Mouse (Mus musculus): ENCODE measurements at regions not wholly inside any gene's neighbourhood (a gene's known extent, or its start where the extent isn't known, plus 50 kb on each side); places are given as distances from the start of the nearest gene placed in this dataset.

DNA sequence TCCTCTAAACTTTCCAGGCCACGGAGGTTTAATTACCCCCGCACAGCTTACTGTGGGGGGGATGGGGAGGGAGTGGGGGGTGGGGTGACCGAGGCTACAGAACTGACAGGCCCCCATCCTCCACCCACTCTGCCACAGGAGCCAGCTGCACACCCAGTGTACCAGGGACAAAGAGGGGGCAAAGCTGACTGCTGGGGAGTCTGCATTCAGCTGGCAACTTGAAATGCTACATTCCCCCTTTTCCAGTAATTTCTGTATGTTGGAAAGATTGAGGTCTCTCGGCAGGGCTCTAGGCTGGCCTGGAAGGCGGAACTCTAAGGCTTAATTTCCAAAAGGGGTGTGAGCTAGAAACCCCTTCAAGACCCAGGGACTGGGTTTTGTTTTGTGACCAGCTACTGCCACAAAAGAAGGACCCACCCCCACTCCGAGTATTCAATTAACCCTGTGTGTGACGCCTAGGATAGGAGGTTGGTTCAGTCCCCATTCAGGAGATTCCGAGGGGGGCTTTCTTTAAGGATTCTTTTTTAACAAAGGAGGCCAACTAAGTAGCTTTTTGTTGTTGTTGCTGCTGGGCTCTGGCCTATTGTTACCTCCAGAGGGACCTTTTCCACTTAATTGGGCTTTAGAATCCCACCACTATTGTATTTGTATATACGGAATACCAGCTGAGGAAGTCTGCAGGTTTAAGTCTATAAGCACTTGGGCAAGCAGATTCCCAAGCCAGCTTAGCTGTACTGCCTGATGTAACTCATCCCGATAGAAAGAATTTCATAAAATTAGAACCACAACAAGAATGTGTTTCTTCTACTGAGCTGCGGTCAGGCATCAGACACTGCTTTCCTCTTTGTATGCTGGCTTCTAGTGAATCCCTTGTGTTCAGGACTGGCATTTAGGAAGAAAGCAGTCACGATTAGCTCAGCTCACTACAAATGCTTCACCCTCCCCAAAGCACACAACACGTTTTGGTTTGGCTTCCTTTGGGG is 191.2 kb downstream of the Sox11 start:
- Histone ChIP-seq H3K9ac (replicated peaks; ENCODE audit: low read depth, low read length) (peak overlapping the region; percentile 1; the same call in 1 of the 2 replicates), H3K27ac (ENCODE audit: low read length) (peak overlapping the region; percentile 78), H3K36me3 (ENCODE audit: control insufficient read depth, insufficient read depth) (no peaks in the 10 kb centered on the region), H3K4me1 (replicated peaks; ENCODE audit: control insufficient read depth, insufficient read depth, low read length) (peaks cover 22% of the 10 kb centered on the region), H3K4me2 (ENCODE audit: low read length) (0 out of 2 replicates have a peak overlapping the region, but pooled peaks have one; percentile 1), H3K27me3 (replicated peaks; ENCODE audit: control insufficient read depth, insufficient read depth, low read length) (no peaks in the 10 kb centered on the region), H3K4me3 (replicated peaks; ENCODE audit: low read length) (no peak overlapping the region), H3K9me3 (ENCODE audit: control insufficient read depth, low read length) (no peaks in the 10 kb centered on the region)
- 5% methylated on average over 13 of the region's 13 CpGs for WGBS
- ATAC-seq, result peak; percentile 88

DNA sequence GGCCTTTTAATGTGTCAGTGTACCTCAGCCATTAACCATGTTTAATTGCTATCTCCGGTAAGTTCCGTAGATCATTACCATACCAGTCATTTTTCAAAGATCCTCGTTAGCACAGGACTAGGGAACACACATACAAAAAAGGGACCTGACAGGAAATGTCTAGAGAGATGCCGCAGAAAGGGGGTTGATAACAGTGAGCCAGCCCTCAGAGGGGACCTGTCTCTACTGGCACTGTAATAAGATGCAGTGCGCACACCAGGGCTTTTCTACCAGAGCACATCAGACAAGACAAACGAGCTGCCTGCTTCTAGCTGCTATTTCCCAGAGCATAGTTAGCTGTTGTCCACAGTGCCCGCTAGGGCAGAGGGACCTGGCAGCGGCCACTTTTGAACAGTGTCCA is 199.1 kb downstream of the Sox11 start:
- H3K9ac ChIP-seq (replicated peaks; ENCODE audit: low read depth, low read length), result no peak overlapping the region
- no peak overlapping the region for H3K4me3 ChIP-seq (replicated peaks; ENCODE audit: low read length)
- no peaks in the 10 kb centered on the region for H3K9me3 ChIP-seq (ENCODE audit: control insufficient read depth, low read length)
- peaks cover 22% of the 10 kb centered on the region for H3K4me1 ChIP-seq (replicated peaks; ENCODE audit: control insufficient read depth, insufficient read depth, low read length)
- no peak overlapping the region for H3K27ac ChIP-seq (ENCODE audit: low read length)
- H3K36me3 ChIP-seq (ENCODE audit: control insufficient read depth, insufficient read depth), result no peaks in the 10 kb centered on the region
- no peak overlapping the region for H3K4me2 ChIP-seq (ENCODE audit: low read length)
- ATAC-seq, result no peak; the same call in 1 of the 2 replicates
- WGBS, result 49% methylated on average over 8 of the region's 8 CpGs
- H3K27me3 ChIP-seq (replicated peaks; ENCODE audit: control insufficient read depth, insufficient read depth, low read length), result no peaks in the 10 kb centered on the region

DNA sequence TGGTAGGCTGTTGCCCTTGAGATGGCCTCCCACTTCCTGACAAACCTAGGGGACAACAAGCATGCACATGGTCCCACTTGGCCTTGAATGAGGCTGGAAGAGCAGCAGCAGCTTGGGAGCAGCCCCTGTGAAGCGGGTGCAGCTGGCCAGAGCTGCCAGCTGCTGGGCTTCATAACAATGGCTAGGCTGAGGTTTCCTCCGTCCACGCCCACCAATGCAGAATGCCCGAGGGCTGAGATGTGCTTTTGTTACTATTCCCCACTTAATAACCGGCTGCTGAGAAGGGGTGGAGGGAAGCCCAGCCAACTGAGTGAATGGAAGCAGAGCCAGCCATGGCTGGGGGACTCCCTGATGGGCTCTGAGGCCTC is 202.1 kb downstream of the Sox11 start:
- WGBS, result 11% methylated on average over 5 of the region's 5 CpGs
- Histone ChIP-seq H3K4me3 (replicated peaks; ENCODE audit: low read length) (no peak overlapping the region), H3K27ac (ENCODE audit: low read length) (peak overlapping the region; percentile 78), H3K9ac (replicated peaks; ENCODE audit: low read depth, low read length) (0 out of 2 replicates have a peak overlapping the region, but pooled peaks have one; percentile 12), H3K9me3 (ENCODE audit: control insufficient read depth, low read length) (no peaks in the 10 kb centered on the region), H3K4me1 (replicated peaks; ENCODE audit: control insufficient read depth, insufficient read depth, low read length) (peaks cover 33% of the 10 kb centered on the region), H3K4me2 (ENCODE audit: low read length) (no peak overlapping the region; the same call in 1 of the 2 replicates), H3K27me3 (replicated peaks; ENCODE audit: control insufficient read depth, insufficient read depth, low read length) (no peaks in the 10 kb centered on the region), H3K36me3 (ENCODE audit: control insufficient read depth, insufficient read depth) (no peaks in the 10 kb centered on the region)
- peak; percentile 83 for ATAC-seq

DNA sequence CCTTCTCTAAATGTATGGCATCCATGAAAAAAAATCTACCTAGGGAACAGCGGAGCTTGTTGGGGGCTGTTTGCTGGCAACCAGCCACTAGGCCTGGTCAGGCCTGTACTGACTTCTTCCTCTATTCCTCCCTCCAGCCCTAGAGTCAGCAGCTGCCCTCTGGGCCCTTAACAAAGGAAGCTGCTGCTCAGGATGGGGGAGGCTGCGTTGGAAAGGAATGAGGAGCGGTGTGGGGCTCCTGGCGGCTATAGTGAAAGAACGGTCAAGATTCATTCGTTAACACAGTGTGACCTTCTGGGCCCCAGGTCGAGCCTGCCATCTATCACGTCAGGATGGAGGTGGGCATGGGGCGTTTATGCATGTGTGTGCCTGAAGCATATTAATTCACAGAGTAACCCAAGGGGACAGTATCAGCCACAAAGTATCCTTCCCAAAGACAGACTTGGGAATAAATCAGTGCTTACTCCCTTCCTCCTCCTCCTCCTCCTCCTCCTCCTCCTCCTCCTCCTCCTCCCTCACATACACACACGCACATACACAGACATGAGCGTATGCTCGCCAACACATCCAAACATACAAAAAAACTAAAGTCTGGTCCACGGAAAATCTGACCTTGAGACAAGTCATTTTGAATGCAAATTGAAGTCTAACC is 202.6 kb downstream of the Sox11 start:
- Histone ChIP-seq H3K4me3 (replicated peaks; ENCODE audit: low read length) (no peak overlapping the region), H3K4me2 (ENCODE audit: low read length) (peak overlapping the region; percentile 19), H3K9me3 (ENCODE audit: control insufficient read depth, low read length) (no peaks in the 10 kb centered on the region), H3K27me3 (replicated peaks; ENCODE audit: control insufficient read depth, insufficient read depth, low read length) (no peaks in the 10 kb centered on the region), H3K4me1 (replicated peaks; ENCODE audit: control insufficient read depth, insufficient read depth, low read length) (peaks cover 33% of the 10 kb centered on the region), H3K27ac (ENCODE audit: low read length) (peak overlapping the region; percentile 83), H3K36me3 (ENCODE audit: control insufficient read depth, insufficient read depth) (no peaks in the 10 kb centered on the region), H3K9ac (replicated peaks; ENCODE audit: low read depth, low read length) (0 out of 2 replicates have a peak overlapping the region, but pooled peaks have one; percentile 16)
- WGBS, result 30% methylated on average over 12 of the region's 13 CpGs
- ATAC-seq, result peak; percentile 28

DNA sequence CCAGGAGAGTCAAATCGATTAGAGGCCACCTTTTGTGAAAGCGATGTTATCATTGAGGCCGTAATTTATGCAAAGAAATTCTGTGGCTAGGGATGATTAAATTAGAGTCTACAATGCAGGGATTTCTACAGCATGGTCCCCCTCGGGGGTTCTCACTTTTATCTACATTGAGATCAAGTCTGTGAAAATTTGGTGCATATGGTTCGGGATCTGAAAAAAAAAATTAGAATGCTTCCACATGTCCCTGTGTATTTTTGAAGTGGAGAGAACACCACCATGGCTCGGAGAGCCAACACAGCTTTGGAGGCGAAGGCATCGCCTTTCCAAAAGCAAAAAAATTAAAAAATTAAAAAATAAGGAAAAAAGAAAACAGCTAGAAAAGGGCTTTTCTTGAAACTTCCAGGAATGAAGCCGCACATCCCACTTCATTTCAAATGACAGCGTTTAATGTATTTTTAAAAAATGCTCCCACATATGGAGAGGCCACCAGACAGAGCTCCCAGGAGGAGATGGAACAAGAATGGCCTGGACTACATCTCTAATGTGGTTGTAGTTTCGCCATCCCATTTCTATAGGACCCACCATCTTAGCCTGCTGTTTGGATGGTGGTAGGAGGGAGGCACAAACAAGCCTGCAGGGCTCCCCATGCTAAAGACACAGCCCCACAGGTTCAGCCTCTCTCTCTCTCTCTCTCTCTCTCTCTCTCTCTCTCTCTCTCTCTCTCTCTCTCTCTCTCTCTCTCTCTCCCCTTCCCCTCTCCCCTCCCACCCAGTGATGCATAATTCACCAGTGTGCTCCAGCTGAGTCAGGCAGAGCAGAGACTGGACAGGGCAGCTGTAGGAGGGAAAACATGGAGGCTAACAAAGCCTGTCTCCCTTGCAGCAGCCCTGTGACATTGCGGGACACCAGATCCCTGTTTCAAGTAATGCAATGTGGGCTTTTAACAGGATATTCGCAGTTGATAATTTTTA is 203.4 kb downstream of the Sox11 start:
- WGBS, result 48% methylated on average over 13 of the region's 13 CpGs
- no peaks in the 10 kb centered on the region for H3K9me3 ChIP-seq (ENCODE audit: control insufficient read depth, low read length)
- peak overlapping the region; percentile 83 for H3K27ac ChIP-seq (ENCODE audit: low read length)
- H3K4me3 ChIP-seq (replicated peaks; ENCODE audit: low read length), result no peak overlapping the region
- no peak overlapping the region for H3K9ac ChIP-seq (replicated peaks; ENCODE audit: low read depth, low read length)
- peaks cover 33% of the 10 kb centered on the region for H3K4me1 ChIP-seq (replicated peaks; ENCODE audit: control insufficient read depth, insufficient read depth, low read length)
- no peaks in the 10 kb centered on the region for H3K27me3 ChIP-seq (replicated peaks; ENCODE audit: control insufficient read depth, insufficient read depth, low read length)
- no peak overlapping the region for H3K4me2 ChIP-seq (ENCODE audit: low read length)
- H3K36me3 ChIP-seq (ENCODE audit: control insufficient read depth, insufficient read depth), result no peaks in the 10 kb centered on the region
- ATAC-seq, result peak; percentile 57

DNA sequence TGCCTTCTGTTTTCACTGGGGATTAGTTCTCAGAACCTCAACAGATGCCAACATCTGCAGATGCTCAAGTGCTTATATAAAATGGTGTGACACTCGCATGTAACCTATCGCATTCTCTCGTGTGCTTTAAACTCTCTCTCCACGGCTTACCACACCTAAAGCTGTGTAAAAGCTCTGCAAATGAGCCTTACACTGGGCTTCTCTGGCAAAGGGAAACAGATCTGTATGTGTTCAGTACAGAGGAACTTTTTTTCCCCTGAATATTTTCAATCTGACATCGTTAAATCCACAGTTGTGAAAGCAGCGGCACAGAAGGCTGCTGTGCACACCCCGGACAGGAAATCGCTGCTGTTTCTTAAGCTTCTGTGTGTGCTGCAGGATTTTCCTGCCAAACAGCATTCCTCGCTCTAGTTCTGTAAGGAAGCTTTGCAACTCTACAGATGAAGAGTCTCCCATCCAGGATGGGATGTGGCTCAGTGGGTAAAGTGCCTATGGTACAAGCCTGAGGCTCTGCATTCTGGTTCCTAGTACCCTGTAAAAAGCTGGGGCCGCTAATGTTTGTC is 206.3 kb downstream of the Sox11 start:
- H3K4me1 ChIP-seq (replicated peaks; ENCODE audit: control insufficient read depth, insufficient read depth, low read length), result peaks cover 35% of the 10 kb centered on the region
- H3K27ac ChIP-seq (ENCODE audit: low read length), result no peak overlapping the region
- H3K9ac ChIP-seq (replicated peaks; ENCODE audit: low read depth, low read length), result no peak overlapping the region

DNA sequence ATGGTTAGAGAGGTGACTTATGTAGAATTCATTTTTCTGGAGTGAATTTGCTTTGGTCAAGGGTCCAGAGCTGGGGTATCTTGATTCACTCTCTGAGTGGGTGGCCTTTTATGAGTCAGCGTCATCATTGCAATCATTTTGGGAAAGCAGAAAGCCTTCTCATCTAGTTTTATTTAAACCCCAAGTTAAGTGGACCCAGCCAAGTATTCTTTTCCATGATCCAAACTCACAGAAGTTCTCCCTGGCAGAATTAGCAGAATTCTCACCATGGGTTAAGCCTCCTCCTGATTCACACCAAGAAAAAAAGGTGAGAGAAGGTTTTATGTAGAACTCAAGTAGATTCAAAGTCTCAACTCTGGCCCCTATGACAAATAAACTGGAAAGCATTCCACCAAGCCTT is 211.8 kb downstream of the Sox11 start:
- H3K4me3 ChIP-seq (replicated peaks; ENCODE audit: low read length), result no peak overlapping the region
- H3K9ac ChIP-seq (replicated peaks; ENCODE audit: low read depth, low read length), result no peak overlapping the region
- no peak for ATAC-seq
- H3K36me3 ChIP-seq (ENCODE audit: control insufficient read depth, insufficient read depth), result no peaks in the 10 kb centered on the region
- no peaks in the 10 kb centered on the region for H3K27me3 ChIP-seq (replicated peaks; ENCODE audit: control insufficient read depth, insufficient read depth, low read length)
- H3K4me2 ChIP-seq (ENCODE audit: low read length), result no peak overlapping the region
- H3K9me3 ChIP-seq (ENCODE audit: control insufficient read depth, low read length), result no peaks in the 10 kb centered on the region
- H3K4me1 ChIP-seq (replicated peaks; ENCODE audit: control insufficient read depth, insufficient read depth, low read length), result peaks cover 2% of the 10 kb centered on the region; the same call in 1 of the 2 replicates
- WGBS, result 93% methylated on average over 1 of the region's 1 CpGs
- no peak overlapping the region for H3K27ac ChIP-seq (ENCODE audit: low read length)

More for the DNA sequence above, 206.3 kb downstream of the Sox11 start:
- H3K4me2 ChIP-seq (ENCODE audit: low read length), result no peak overlapping the region
- 45% methylated on average over 10 of the region's 10 CpGs for WGBS
- no peaks in the 10 kb centered on the region for H3K36me3 ChIP-seq (ENCODE audit: control insufficient read depth, insufficient read depth)
- ATAC-seq, result no peak
- no peaks in the 10 kb centered on the region for H3K9me3 ChIP-seq (ENCODE audit: control insufficient read depth, low read length)
- H3K4me3 ChIP-seq (replicated peaks; ENCODE audit: low read length), result no peak overlapping the region
- H3K27me3 ChIP-seq (replicated peaks; ENCODE audit: control insufficient read depth, insufficient read depth, low read length), result no peaks in the 10 kb centered on the region

DNA sequence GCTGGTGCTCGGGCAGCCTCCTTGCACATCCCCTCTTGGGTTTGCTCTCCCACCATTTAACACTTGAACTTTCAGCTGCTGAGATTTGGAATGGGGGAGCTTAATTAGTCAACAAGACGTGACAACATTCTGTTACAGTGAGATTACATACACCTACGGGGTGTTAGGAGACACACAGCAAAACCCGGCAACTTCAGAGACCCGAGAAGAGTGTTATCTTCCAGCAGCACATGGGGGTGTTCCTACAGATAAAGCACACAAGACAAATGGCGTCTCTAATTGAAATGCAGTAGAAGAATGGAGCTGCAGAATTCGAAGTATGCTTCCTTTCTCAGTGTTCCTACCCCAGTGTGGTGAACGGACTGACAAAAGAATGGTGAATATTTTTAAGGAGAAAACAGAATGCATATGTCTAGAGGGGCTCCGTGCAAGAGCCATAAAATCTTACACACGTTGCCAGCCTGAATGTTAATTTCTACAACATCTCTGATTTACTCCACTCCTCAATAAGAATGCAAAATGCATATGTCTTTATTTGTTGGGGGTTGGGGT is 215.2 kb downstream of the Sox11 start:
- Histone ChIP-seq H3K4me1 (replicated peaks; ENCODE audit: control insufficient read depth, insufficient read depth, low read length) (peaks cover 2% of the 10 kb centered on the region; the same call in 1 of the 2 replicates), H3K27ac (ENCODE audit: low read length) (peak overlapping the region; percentile 3; the same call in 1 of the 2 replicates)

More for the DNA sequence above, 215.2 kb downstream of the Sox11 start:
- ATAC-seq, result no peak; the same call in 1 of the 2 replicates
- Histone ChIP-seq H3K4me2 (ENCODE audit: low read length) (no peak overlapping the region), H3K4me3 (replicated peaks; ENCODE audit: low read length) (no peak overlapping the region), H3K27me3 (replicated peaks; ENCODE audit: control insufficient read depth, insufficient read depth, low read length) (no peaks in the 10 kb centered on the region), H3K9ac (replicated peaks; ENCODE audit: low read depth, low read length) (no peak overlapping the region), H3K9me3 (ENCODE audit: control insufficient read depth, low read length) (no peaks in the 10 kb centered on the region), H3K36me3 (ENCODE audit: control insufficient read depth, insufficient read depth) (no peaks in the 10 kb centered on the region)
- WGBS, result 46% methylated on average over 10 of the region's 10 CpGs

Data from forebrain, embryonic 16.5 days (tissue).